Mouse (Mus musculus) hindbrain, postnatal 0 days (tissue): ENCODE results near the gene Capg. TPM values are rescaled to one million over a fixed set of nuclear protein-coding genes. Genes with fewer than 3 reads are reported as not detected.
A peak's percentile ranks its signal among the peaks of the same experiment; 100 is the strongest.

Experiments used
- ATAC-seq: fragments of 200-750 bp; cut with Nextera tagmentation; 2 replicates; pipeline ENCODE4 v1.8.0; 2017; ENCODE audit warnings: mild to moderate bottlenecking, moderate TSS enrichment, moderate library complexity
- DNase-seq: peaks from one replicate; pipeline ENCODE4 v3.0.0-alpha.2; 2015; ENCODE audit warnings: low spot score
- H3K27ac ChIP-seq: fragments of 300-500 bp; sonication (generic); 2 replicates; pipeline ENCODE4 v1.5.1; 2014; ENCODE audit warnings: mild to moderate bottlenecking
- H3K27me3 ChIP-seq: fragments of 300-500 bp; sonication (generic); 2 replicates; pipeline ENCODE4 v1.6.1; 2014; ENCODE audit warnings: low read length, mixed read lengths; ENCODE audit not compliant: insufficient read depth
- H3K36me3 ChIP-seq: fragments of 300-500 bp; sonication (generic); 2 replicates; pipeline ENCODE4 v1.6.1; 2014; ENCODE audit warnings: low read length, mixed read lengths; ENCODE audit not compliant: insufficient read depth
- H3K4me1 ChIP-seq: fragments of 300-500 bp; sonication (generic); 2 replicates; pipeline ENCODE4 v1.6.1; 2014; ENCODE audit warnings: antibody characterized with exemption, low read length, mixed read lengths; ENCODE audit not compliant: insufficient read depth
- H3K4me2 ChIP-seq: fragments of 300-500 bp; sonication (generic); 2 replicates; pipeline ENCODE4 v1.6.1; 2014; ENCODE audit warnings: low read depth, mild to moderate bottlenecking, low read length, moderate library complexity, mixed read lengths
- H3K4me3 ChIP-seq: fragments of 300-500 bp; sonication (generic); 2 replicates; pipeline ENCODE4 v1.5.1; 2014; ENCODE audit warnings: low read length
- H3K9ac ChIP-seq: fragments of 300-500 bp; sonication (generic); replicated peaks from 2 replicates; pipeline ENCODE4 v1.6.1; 2014; ENCODE audit warnings: mild to moderate bottlenecking, low read length, moderate library complexity, mixed read lengths
- H3K9me3 ChIP-seq: fragments of 300-500 bp; sonication (generic); 2 replicates; pipeline ENCODE4 v1.6.1; 2016; ENCODE audit warnings: low read length, mixed read lengths
- CTCF ChIP-seq: IDR thresholded peaks from 2 replicates; pipeline ENCODE4 v1.5.1; 2016; ENCODE audit warnings: antibody characterized with exemption, control low read depth, low read depth
- WGBS: fragments of 180-500 bp; shearing (Covaris S2); extraction: QIAGEN DNeasy Blood & Tissue Kit; methylation state at CpG from one replicate; pipeline ENCODE4 v1.1.7; 2014; 5-methylcytosine and 5-hydroxymethylcytosine counted together
- polyA plus RNA-seq: library from polyadenylated mRNA; unstranded; fragments of >200 nt; fragmentation: Nextera tagmentation; extraction: Ambion mirVana; gene quantifications from 2 replicates; pipeline ENCODE4 v1.2.1, GENCODE M21; 2015
- total RNA-seq: library from RNA; depleted of rRNA; stranded (reverse); fragments of >200 nt; gene quantifications from 2 replicates; pipeline ENCODE4 v1.2.3, GENCODE M21; 2014

Gene Capg
- total and polyA plus RNA-seq, 2 experiments from 2014 or later: 5.8 to 10.0 TPM

DNA sequence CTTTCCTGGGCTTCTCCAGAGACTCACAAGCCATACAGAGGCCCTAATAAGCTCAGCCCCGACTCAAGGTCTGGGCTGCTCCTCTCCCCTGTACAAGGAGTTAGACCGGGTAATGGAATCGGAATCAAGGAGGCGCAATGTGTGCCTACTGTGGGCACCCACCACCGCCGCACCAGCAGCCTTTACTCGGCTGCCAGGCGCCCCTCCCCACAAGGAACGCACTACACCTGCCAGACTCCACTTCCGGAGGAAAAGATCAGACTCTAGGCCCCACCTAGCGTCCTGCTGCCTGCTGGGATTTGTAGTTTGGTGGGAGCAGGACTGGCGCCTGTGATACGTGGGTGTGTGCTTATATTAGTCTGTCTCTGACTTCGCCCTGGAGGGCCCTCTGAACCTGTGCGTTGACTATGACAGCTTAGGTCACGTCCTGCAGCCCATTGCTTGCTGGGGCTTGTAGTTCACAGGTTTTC lies 5.6 kb upstream of the Capg start:
- 2% methylated on average over 16 of the region's 16 CpGs for WGBS
- Histone ChIP-seq H3K4me2 (peak overlapping the region; percentile 61), H3K27me3 (no peaks in the 10 kb centered on the region), H3K4me3 (peak overlapping the region; percentile 36), H3K27ac (peak overlapping the region; percentile 22; the same call in 1 of the 2 replicates), H3K9me3 (no peaks in the 10 kb centered on the region), H3K9ac (peak overlapping the region; percentile 33), H3K4me1 (0 out of 2 replicates have a peak, but pooled peaks cover 2% of the 10 kb centered on the region), H3K36me3 (no peaks in the 10 kb centered on the region)
- TF ChIP-seq CTCF: peak; percentile 47
- peak; percentile 95 for ATAC-seq
- DNase-seq: peak; percentile 93

GRCm38 (mm10) chr6:72543265-72543850 lies 833 bp upstream of the Capg start:
- Histone ChIP-seq H3K9ac (no peak overlapping the region), H3K4me3 (no peak overlapping the region), H3K9me3 (no peaks in the 10 kb centered on the region), H3K27me3 (no peaks in the 10 kb centered on the region), H3K36me3 (no peaks in the 10 kb centered on the region), H3K4me1 (no peaks in the 10 kb centered on the region), H3K4me2 (no peak overlapping the region), H3K27ac (peak overlapping the region; percentile 32; the same call in 1 of the 2 replicates)
- ATAC-seq (no peak), DNase-seq (no peak)
- TF ChIP-seq CTCF: no peak
- WGBS: 56% methylated on average over 12 of the region's 12 CpGs

GRCm38 (mm10) chr6:72545377-72545776 lies 1.2 kb downstream of the Capg start:
- Histone ChIP-seq H3K4me3 (no peak overlapping the region), H3K27me3 (no peaks in the 10 kb centered on the region), H3K9me3 (no peaks in the 10 kb centered on the region), H3K27ac (no peak overlapping the region), H3K4me1 (no peaks in the 10 kb centered on the region), H3K4me2 (no peak overlapping the region), H3K36me3 (no peaks in the 10 kb centered on the region), H3K9ac (no peak overlapping the region)
- TF ChIP-seq CTCF: no peak
- 52% methylated on average over 7 of the region's 7 CpGs for WGBS
- no peak for ATAC-seq
- DNase-seq: no peak

DNA sequence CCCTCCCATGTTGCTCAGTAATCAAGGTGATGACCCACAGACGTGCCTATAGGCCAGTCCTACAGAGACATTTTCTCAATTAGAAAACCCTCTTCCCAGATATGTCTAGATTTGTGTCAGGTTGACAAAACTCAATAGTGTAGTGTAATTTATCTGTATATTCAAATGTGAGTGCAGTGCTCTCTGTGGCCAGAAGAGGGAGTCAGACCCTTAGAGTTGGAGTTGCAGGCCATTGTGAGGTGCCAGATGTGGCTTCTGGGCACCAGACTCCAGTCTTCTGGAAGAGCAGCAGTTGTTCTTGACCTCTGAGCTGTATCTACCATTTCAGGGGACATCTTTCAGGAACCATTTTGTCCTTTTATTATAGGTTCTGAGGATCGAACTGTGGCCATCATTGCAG lies 2.9 kb downstream of the Capg start:
- Histone ChIP-seq H3K27me3 (no peaks in the 10 kb centered on the region), H3K9me3 (no peaks in the 10 kb centered on the region), H3K36me3 (no peaks in the 10 kb centered on the region), H3K4me1 (no peaks in the 10 kb centered on the region), H3K9ac (no peak overlapping the region), H3K4me2 (no peak overlapping the region), H3K27ac (no peak overlapping the region), H3K4me3 (no peak overlapping the region)
- DNase-seq: no peak
- WGBS: 98% methylated on average over 2 of the region's 2 CpGs
- ATAC-seq: no peak
- peak; percentile 33 for TF ChIP-seq CTCF

GRCm38 (mm10) chr6:72547862-72548261 lies 3.7 kb downstream of the Capg start:
- Histone ChIP-seq H3K27me3 (no peaks in the 10 kb centered on the region), H3K36me3 (no peaks in the 10 kb centered on the region), H3K4me2 (no peak overlapping the region), H3K9ac (no peak overlapping the region), H3K9me3 (no peaks in the 10 kb centered on the region), H3K27ac (no peak overlapping the region), H3K4me3 (no peak overlapping the region), H3K4me1 (peaks cover 4% of the 10 kb centered on the region; the same call in 1 of the 2 replicates)
- TF ChIP-seq CTCF: no peak
- DNase-seq (no peak), ATAC-seq (no peak)
- 94% methylated on average over 3 of the region's 3 CpGs for WGBS

DNA sequence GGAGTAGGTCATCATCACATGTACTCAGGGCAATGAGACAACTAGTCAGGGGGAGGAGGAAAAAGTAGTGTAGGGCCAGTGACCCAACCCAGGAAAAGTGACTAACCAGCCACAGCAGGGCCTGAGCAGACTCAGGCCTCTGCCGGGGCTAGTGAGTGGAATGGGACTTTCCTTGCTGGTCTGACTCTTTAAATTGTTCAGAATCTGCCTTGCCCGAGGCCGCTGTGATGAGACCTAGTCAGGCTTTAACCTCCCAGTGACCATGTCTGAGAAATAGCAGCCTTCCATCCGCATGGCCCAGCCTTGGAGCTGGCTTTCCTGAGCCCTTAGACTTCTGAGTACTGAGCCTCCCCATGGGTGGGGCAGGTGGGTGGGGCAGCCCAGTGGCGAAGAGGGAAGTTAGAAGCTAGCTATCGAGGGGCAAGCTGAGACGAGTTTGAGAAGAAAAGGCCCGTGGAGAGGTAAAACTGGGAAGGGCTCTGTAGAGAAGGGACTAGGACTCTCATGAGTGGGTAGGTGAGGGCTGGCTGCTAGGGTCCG lies 4.9 kb downstream of the Capg start:
- DNase-seq (no peak), ATAC-seq (no peak)
- WGBS: 78% methylated on average over 9 of the region's 9 CpGs
- Histone ChIP-seq H3K9me3 (no peaks in the 10 kb centered on the region), H3K4me1 (peaks cover 11% of the 10 kb centered on the region), H3K27me3 (no peaks in the 10 kb centered on the region), H3K9ac (no peak overlapping the region), H3K4me3 (no peak overlapping the region), H3K27ac (no peak overlapping the region), H3K4me2 (no peak overlapping the region), H3K36me3 (no peaks in the 10 kb centered on the region)
- no peak for TF ChIP-seq CTCF

DNA sequence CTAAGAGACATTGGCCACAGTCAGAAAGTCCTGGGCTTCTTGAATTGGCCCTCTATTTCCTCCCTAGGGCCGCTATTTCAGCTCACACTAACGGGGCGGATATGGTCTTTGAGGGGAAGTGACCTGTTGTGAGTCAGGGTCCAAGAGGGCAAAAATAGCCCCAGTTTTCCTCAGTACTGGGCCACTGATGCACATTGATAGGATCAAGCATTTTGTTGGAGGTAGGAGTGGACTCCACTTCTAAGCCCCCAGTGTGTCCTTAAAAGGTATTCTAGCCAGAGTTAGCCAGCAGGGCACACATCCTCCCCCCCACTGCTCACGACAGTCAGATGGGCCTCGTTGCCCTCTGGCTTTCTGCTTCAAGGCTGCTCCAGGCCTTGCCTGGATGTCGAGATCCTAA lies 5.8 kb downstream of the Capg start:
- no peaks in the 10 kb centered on the region for H3K9me3 ChIP-seq
- no peak overlapping the region for H3K4me2 ChIP-seq
- no peak for TF ChIP-seq CTCF
- no peak for ATAC-seq
- no peak overlapping the region for H3K4me3 ChIP-seq
- no peak overlapping the region for H3K27ac ChIP-seq
- no peak for DNase-seq
- H3K36me3 ChIP-seq: no peaks in the 10 kb centered on the region
- no peaks in the 10 kb centered on the region for H3K27me3 ChIP-seq
- WGBS: 70% methylated on average over 6 of the region's 6 CpGs
- H3K9ac ChIP-seq: no peak overlapping the region
- H3K4me1 ChIP-seq: peaks cover 11% of the 10 kb centered on the region
